Mouse (Mus musculus) limb, embryonic 10.5 days (tissue): ENCODE measurements at regions not wholly inside any gene's neighbourhood (a gene's known extent, or its start where the extent isn't known, plus 50 kb on each side); places are given as distances from the start of the nearest gene placed in this dataset.
"Not testable (repeated sequence)": the region's sequence is repeated elsewhere in the genome, so short reads cannot be mapped to it uniquely, and the experiment has no call there.

Experiments used
- DNase-seq: peaks from one replicate; pipeline ENCODE4 v3.0.0-alpha.2; 2017; ENCODE audit warnings: low spot score
- H3K27ac ChIP-seq: fragments of 300-500 bp; sonication (generic); 2 replicates; pipeline ENCODE4 v1.5.1; 2016; ENCODE audit warnings: mild to moderate bottlenecking
- H3K27me3 ChIP-seq: fragments of 300-500 bp; sonication (generic); 2 replicates; pipeline ENCODE4 v1.6.1; 2016; ENCODE audit warnings: low read depth, mild to moderate bottlenecking; ENCODE audit not compliant: poor library complexity, severe bottlenecking
- H3K36me3 ChIP-seq: fragments of 300-500 bp; sonication (generic); 2 replicates; pipeline ENCODE4 v1.6.1; 2016; ENCODE audit warnings: mild to moderate bottlenecking, moderate library complexity
- H3K4me1 ChIP-seq: fragments of 300-500 bp; sonication (generic); 2 replicates; pipeline ENCODE4 v1.6.1; 2016
- H3K4me3 ChIP-seq: fragments of 300-500 bp; sonication (generic); 2 replicates; pipeline ENCODE4 v1.5.1; 2016; ENCODE audit warnings: mild to moderate bottlenecking, moderate library complexity
- H3K9me3 ChIP-seq: fragments of 300-500 bp; sonication (generic); replicated peaks from 2 replicates; pipeline ENCODE4 v1.6.1; 2016; ENCODE audit warnings: mild to moderate bottlenecking
- WGBS: fragments of 180-500 bp; shearing (Covaris S2); methylation state at CpG from one replicate; pipeline ENCODE4 v1.1.7; 2016; 5-methylcytosine and 5-hydroxymethylcytosine counted together

- no peak for DNase-seq
- H3K27ac ChIP-seq = no peak overlapping the region
- 91% methylated on average over 30 of the region's 30 CpGs for WGBS
- no peaks in the 10 kb centered on the region for H3K9me3 ChIP-seq
- H3K4me1 ChIP-seq = no peaks in the 10 kb centered on the region
- no peaks in the 10 kb centered on the region for H3K27me3 ChIP-seq
- H3K36me3 ChIP-seq = no peaks in the 10 kb centered on the region
- no peak overlapping the region for H3K4me3 ChIP-seq
Observed at GRCm38 (mm10) chr10:69020811-69021743, 130.2 kb upstream of the Rhobtb1 start.

- WGBS = 70% methylated on average over 9 of the region's 9 CpGs
- Histone ChIP-seq H3K9me3 (no peaks in the 10 kb centered on the region), H3K27me3 (no peaks in the 10 kb centered on the region), H3K4me3 (no peak overlapping the region), H3K27ac (no peak overlapping the region), H3K4me1 (no peaks in the 10 kb centered on the region), H3K36me3 (no peaks in the 10 kb centered on the region)
- no peak for DNase-seq
Observed at GRCm38 (mm10) chr10:69033410-69033809, 117.8 kb upstream of the Rhobtb1 start.

- H3K27me3 ChIP-seq = no peaks in the 10 kb centered on the region
- H3K27ac ChIP-seq = no peak overlapping the region
- no peaks in the 10 kb centered on the region for H3K9me3 ChIP-seq
- H3K4me3 ChIP-seq = no peak overlapping the region
- no peaks in the 10 kb centered on the region for H3K4me1 ChIP-seq
- no peak for DNase-seq
- 38% methylated on average over 2 of the region's 2 CpGs for WGBS
- no peaks in the 10 kb centered on the region for H3K36me3 ChIP-seq
Observed at GRCm38 (mm10) chr10:69034390-69035120, 116.7 kb upstream of the Rhobtb1 start.

- not testable (repeated sequence) for H3K27ac ChIP-seq, H3K36me3 ChIP-seq, H3K9me3 ChIP-seq, H3K4me1 ChIP-seq, DNase-seq, H3K27me3 ChIP-seq, H3K4me3 ChIP-seq
- WGBS = 80% methylated on average over 4 of the region's 4 CpGs
Observed at GRCm38 (mm10) chr10:69035536-69035935, 115.7 kb upstream of the Rhobtb1 start.

- WGBS = 93% methylated on average over 2 of the region's 2 CpGs
- Histone ChIP-seq H3K27ac (no peak overlapping the region), H3K36me3 (no peaks in the 10 kb centered on the region), H3K27me3 (no peaks in the 10 kb centered on the region), H3K9me3 (no peaks in the 10 kb centered on the region), H3K4me3 (no peak overlapping the region), H3K4me1 (no peaks in the 10 kb centered on the region)
- no peak for DNase-seq
Observed at GRCm38 (mm10) chr10:69036096-69036495, 115.1 kb upstream of the Rhobtb1 start.

GRCm38 (mm10) chr10:69044171-69044651 lies 107.0 kb upstream of the Rhobtb1 start:
- WGBS = 20% methylated on average over 12 of the region's 12 CpGs
- Histone ChIP-seq H3K9me3 (no peaks in the 10 kb centered on the region), H3K27ac (peak overlapping the region; percentile 77), H3K27me3 (no peaks in the 10 kb centered on the region), H3K4me1 (peaks cover 36% of the 10 kb centered on the region), H3K4me3 (peak overlapping the region; percentile 10; the same call in 1 of the 2 replicates), H3K36me3 (no peaks in the 10 kb centered on the region)
- DNase-seq = peak; percentile 52

- H3K9me3 ChIP-seq = no peaks in the 10 kb centered on the region
- H3K4me3 ChIP-seq = no peak overlapping the region
- WGBS = 77% methylated on average over 14 of the region's 14 CpGs
- peaks cover 36% of the 10 kb centered on the region for H3K4me1 ChIP-seq
- peak overlapping the region; percentile 77; the same call in 1 of the 2 replicates for H3K27ac ChIP-seq
- H3K36me3 ChIP-seq = no peaks in the 10 kb centered on the region
- no peaks in the 10 kb centered on the region for H3K27me3 ChIP-seq
- DNase-seq = peak; percentile 30
Observed at GRCm38 (mm10) chr10:69045275-69045674, 106.0 kb upstream of the Rhobtb1 start.

GRCm38 (mm10) chr10:69046008-69046555 lies 105.2 kb upstream of the Rhobtb1 start:
- no peaks in the 10 kb centered on the region for H3K36me3 ChIP-seq
- peaks cover 36% of the 10 kb centered on the region for H3K4me1 ChIP-seq
- H3K27ac ChIP-seq = peak overlapping the region; percentile 51; the same call in 1 of the 2 replicates
- no peak overlapping the region for H3K4me3 ChIP-seq
- DNase-seq = peak; percentile 31
- no peaks in the 10 kb centered on the region for H3K27me3 ChIP-seq
- 47% methylated on average over 10 of the region's 10 CpGs for WGBS
- no peaks in the 10 kb centered on the region for H3K9me3 ChIP-seq

- H3K27ac ChIP-seq = no peak overlapping the region
- no peak overlapping the region for H3K4me3 ChIP-seq
- no peaks in the 10 kb centered on the region for H3K36me3 ChIP-seq
- no peak for DNase-seq
- H3K27me3 ChIP-seq = no peaks in the 10 kb centered on the region
- no peaks in the 10 kb centered on the region for H3K9me3 ChIP-seq
- no peaks in the 10 kb centered on the region for H3K4me1 ChIP-seq
- WGBS = 80% methylated on average over 11 of the region's 11 CpGs
Observed at GRCm38 (mm10) chr10:69078008-69078407, 73.2 kb upstream of the Rhobtb1 start.

GRCm38 (mm10) chr10:69086184-69086583 lies 65.0 kb upstream of the Rhobtb1 start:
- no peaks in the 10 kb centered on the region for H3K4me1 ChIP-seq
- no peak overlapping the region for H3K27ac ChIP-seq
- H3K36me3 ChIP-seq = no peaks in the 10 kb centered on the region
- 86% methylated on average over 1 of the region's 1 CpGs for WGBS
- H3K4me3 ChIP-seq = no peak overlapping the region
- H3K9me3 ChIP-seq = no peaks in the 10 kb centered on the region
- H3K27me3 ChIP-seq = no peaks in the 10 kb centered on the region
- no peak for DNase-seq

- H3K9me3 ChIP-seq = no peaks in the 10 kb centered on the region
- H3K27me3 ChIP-seq = no peaks in the 10 kb centered on the region
- H3K4me3 ChIP-seq = no peak overlapping the region
- no peak for DNase-seq
- no peaks in the 10 kb centered on the region for H3K36me3 ChIP-seq
- WGBS = 74% methylated on average over 3 of the region's 3 CpGs
- H3K27ac ChIP-seq = no peak overlapping the region
- H3K4me1 ChIP-seq = no peaks in the 10 kb centered on the region
Observed at GRCm38 (mm10) chr10:69091872-69092271, 59.4 kb upstream of the Rhobtb1 start.

- H3K4me1 ChIP-seq = no peaks in the 10 kb centered on the region
- WGBS = 96% methylated on average over 3 of the region's 3 CpGs
Observed at GRCm38 (mm10) chr10:69100021-69100420, 51.2 kb upstream of the Rhobtb1 start.

GRCm38 (mm10) chr10:69100742-69101141 lies 50.5 kb upstream of the Rhobtb1 start:
- H3K4me3 ChIP-seq, H3K4me1 ChIP-seq, H3K9me3 ChIP-seq, H3K36me3 ChIP-seq, DNase-seq, H3K27me3 ChIP-seq, H3K27ac ChIP-seq: not testable (repeated sequence)
- 94% methylated on average over 16 of the region's 16 CpGs for WGBS

More at GRCm38 (mm10) chr10:69100021-69100420, 51.2 kb upstream of the Rhobtb1 start:
- no peak overlapping the region for H3K27ac ChIP-seq
- no peak overlapping the region for H3K4me3 ChIP-seq
- H3K27me3 ChIP-seq = no peaks in the 10 kb centered on the region
- no peaks in the 10 kb centered on the region for H3K9me3 ChIP-seq
- no peaks in the 10 kb centered on the region for H3K36me3 ChIP-seq
- DNase-seq = no peak
